Mouse (Mus musculus) small intestine, adult 2 months (tissue): ENCODE data around the gene Lcn11. TPM values are rescaled to one million over a fixed set of nuclear protein-coding genes. Genes with fewer than 3 reads are reported as not detected.

Source experiments
- H3K27ac ChIP-seq: fragments of 200-500 bp; 2 replicates; pipeline ENCODE4 v1.5.1; 2012; ENCODE audit warnings: low read depth, low read length, control low read depth, inconsistent platforms; ENCODE audit not compliant: insufficient read depth
- H3K27me3 ChIP-seq: fragments of 200-500 bp; 2 replicates; pipeline ENCODE4 v1.6.1; 2012; ENCODE audit warnings: mild to moderate bottlenecking, moderate library complexity, low read length, inconsistent platforms; ENCODE audit not compliant: control insufficient read depth, insufficient read depth
- H3K36me3 ChIP-seq: fragments of 200-500 bp; 2 replicates; pipeline ENCODE4 v1.6.1; 2012; ENCODE audit warnings: mild to moderate bottlenecking, low read length, control low read depth, inconsistent platforms; ENCODE audit not compliant: control insufficient read depth, insufficient read depth
- H3K4me1 ChIP-seq: fragments of 200-500 bp; 2 replicates; pipeline ENCODE4 v1.6.1; 2012; ENCODE audit warnings: low read length, inconsistent platforms, mixed read lengths; ENCODE audit not compliant: control insufficient read depth, insufficient read depth, insufficient read length
- H3K4me3 ChIP-seq: fragments of 200-500 bp; 2 replicates; pipeline ENCODE4 v1.5.1; 2012; ENCODE audit warnings: low read depth, mild to moderate bottlenecking, control low read depth, inconsistent platforms, low read length, moderate library complexity
- CTCF ChIP-seq: fragments of 200-500 bp; IDR thresholded peaks from 2 replicates; pipeline ENCODE4 v1.5.1; 2012; ENCODE audit warnings: low read depth, mild to moderate bottlenecking, control low read depth, inconsistent platforms, low read length, moderate library complexity, mixed read lengths; ENCODE audit not compliant: insufficient replicate concordance, insufficient read length; ENCODE audit errors: extremely low read depth
- POLR2A ChIP-seq: fragments of 200-500 bp; IDR thresholded peaks from 2 replicates; pipeline ENCODE4 v1.6.1; 2012; ENCODE audit warnings: low read depth, mild to moderate bottlenecking, control low read depth, inconsistent platforms, low read length, moderate library complexity
- WGBS: fragments of 180-500 bp; shearing (Covaris S2); methylation state at CpG from one replicate; pipeline ENCODE4 v1.1.7; 2018; 5-methylcytosine and 5-hydroxymethylcytosine counted together
- polyA plus RNA-seq: library from polyadenylated mRNA; depleted of rRNA; stranded (reverse); fragments of >200 nt; gene quantifications from 2 replicates; pipeline ENCODE4 v1.2.3, GENCODE M21; 2012

The Lcn11 gene
- polyA plus RNA-seq, 1 experiment, result not detected

DNA sequence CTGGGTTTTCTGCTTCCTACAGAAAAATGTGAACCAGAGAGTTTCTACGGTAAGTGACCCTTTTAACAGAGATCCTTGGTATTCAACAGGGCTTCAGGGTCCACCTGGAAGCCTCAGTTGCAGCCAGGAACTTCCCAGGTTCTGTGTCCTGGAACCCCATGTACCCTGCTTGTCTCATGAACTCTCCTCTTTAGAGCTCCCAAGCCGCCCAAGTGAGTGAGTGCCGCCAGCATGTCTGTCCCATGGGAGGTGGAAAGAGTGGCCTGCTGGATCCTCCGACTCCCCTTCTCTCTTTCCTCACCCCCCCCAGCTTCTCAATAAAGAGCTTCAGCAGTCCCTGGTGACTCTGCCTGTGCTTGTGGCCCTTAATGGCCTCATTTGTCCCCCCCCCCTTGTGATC lies 9.1 kb upstream of the Lcn11 start:
- Histone ChIP-seq H3K4me3 (no peak overlapping the region), H3K27me3 (no peaks in the 10 kb centered on the region), H3K4me1 (no peaks in the 10 kb centered on the region), H3K36me3 (no peaks in the 10 kb centered on the region), H3K27ac (no peak overlapping the region)
- no peak for TF ChIP-seq POLR2A
- no peak for TF ChIP-seq CTCF
- WGBS, result 81% methylated on average over 4 of the region's 4 CpGs

GRCm38 (mm10) chr2:25773507-25773906 lies 3.3 kb upstream of the Lcn11 start:
- Histone ChIP-seq H3K36me3 (no peaks in the 10 kb centered on the region), H3K4me1 (no peaks in the 10 kb centered on the region), H3K4me3 (no peak overlapping the region), H3K27ac (no peak overlapping the region), H3K27me3 (no peaks in the 10 kb centered on the region)
- WGBS, result 89% methylated on average over 2 of the region's 2 CpGs
- no peak for TF ChIP-seq CTCF
- no peak for TF ChIP-seq POLR2A

DNA sequence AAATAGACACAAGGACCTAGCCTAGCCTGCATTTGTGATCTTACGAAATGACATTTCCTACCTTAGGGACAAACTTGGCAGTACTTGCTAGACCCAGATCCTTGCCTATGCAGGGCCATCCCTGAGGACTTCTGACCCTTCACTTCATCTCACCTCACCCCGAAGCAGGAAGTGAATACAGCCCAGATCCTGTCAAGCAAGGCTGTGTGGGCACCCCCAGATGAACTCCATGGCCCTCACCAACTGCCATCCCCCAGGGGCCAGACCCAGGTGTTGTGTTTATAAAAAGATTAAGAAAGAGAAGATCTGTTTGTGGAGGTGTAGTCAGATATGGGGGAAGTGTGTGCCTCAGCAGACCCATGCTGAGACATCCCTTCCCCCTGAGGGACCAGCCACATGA lies 2.2 kb upstream of the Lcn11 start:
- Histone ChIP-seq H3K27ac (no peak overlapping the region), H3K36me3 (no peaks in the 10 kb centered on the region), H3K27me3 (no peaks in the 10 kb centered on the region), H3K4me1 (no peaks in the 10 kb centered on the region), H3K4me3 (no peak overlapping the region)
- WGBS, result 57% methylated on average over 2 of the region's 2 CpGs
- no peak for TF ChIP-seq POLR2A
- TF ChIP-seq CTCF, result no peak

DNA sequence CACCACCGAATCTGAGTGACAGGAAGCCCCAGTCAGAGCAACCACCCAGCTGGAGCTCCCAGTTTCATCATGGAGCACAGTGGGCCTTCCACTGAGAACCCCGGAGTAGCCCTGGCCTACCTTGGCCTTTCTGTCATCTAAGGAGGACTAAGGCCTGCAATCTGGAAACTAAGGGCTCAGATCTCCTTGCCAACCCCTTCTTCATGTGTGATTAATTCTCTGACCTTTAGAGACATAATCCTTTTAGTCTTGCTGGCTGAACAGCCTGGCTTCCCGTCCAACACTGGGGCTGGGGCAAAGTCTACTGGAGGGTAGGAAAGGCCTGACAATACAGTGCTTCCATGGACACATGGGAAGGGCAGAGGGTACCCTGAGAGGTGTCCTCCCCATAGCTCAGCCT lies 826 bp upstream of the Lcn11 start:
- H3K27me3 ChIP-seq, result no peaks in the 10 kb centered on the region
- TF ChIP-seq POLR2A, result no peak
- TF ChIP-seq CTCF, result no peak
- H3K4me1 ChIP-seq, result no peaks in the 10 kb centered on the region
- no peak overlapping the region for H3K27ac ChIP-seq
- H3K36me3 ChIP-seq, result no peaks in the 10 kb centered on the region
- H3K4me3 ChIP-seq, result no peak overlapping the region
- 61% methylated on average over 3 of the region's 3 CpGs for WGBS

GRCm38 (mm10) chr2:25779076-25779475 lies 2.3 kb downstream of the Lcn11 start:
- TF ChIP-seq CTCF, result no peak
- no peak for TF ChIP-seq POLR2A
- no peaks in the 10 kb centered on the region for H3K27me3 ChIP-seq
- H3K27ac ChIP-seq, result no peak overlapping the region
- H3K36me3 ChIP-seq, result no peaks in the 10 kb centered on the region
- 82% methylated on average over 9 of the region's 9 CpGs for WGBS
- H3K4me1 ChIP-seq, result no peaks in the 10 kb centered on the region
- no peak overlapping the region for H3K4me3 ChIP-seq

GRCm38 (mm10) chr2:25780921-25781320 lies 4.1 kb downstream of the Lcn11 start:
- no peak overlapping the region for H3K4me3 ChIP-seq
- no peaks in the 10 kb centered on the region for H3K27me3 ChIP-seq
- no peak overlapping the region for H3K27ac ChIP-seq
- TF ChIP-seq CTCF, result no peak
- no peak for TF ChIP-seq POLR2A
- H3K4me1 ChIP-seq, result no peaks in the 10 kb centered on the region
- WGBS, result 30% methylated on average over 4 of the region's 4 CpGs
- no peaks in the 10 kb centered on the region for H3K36me3 ChIP-seq

DNA sequence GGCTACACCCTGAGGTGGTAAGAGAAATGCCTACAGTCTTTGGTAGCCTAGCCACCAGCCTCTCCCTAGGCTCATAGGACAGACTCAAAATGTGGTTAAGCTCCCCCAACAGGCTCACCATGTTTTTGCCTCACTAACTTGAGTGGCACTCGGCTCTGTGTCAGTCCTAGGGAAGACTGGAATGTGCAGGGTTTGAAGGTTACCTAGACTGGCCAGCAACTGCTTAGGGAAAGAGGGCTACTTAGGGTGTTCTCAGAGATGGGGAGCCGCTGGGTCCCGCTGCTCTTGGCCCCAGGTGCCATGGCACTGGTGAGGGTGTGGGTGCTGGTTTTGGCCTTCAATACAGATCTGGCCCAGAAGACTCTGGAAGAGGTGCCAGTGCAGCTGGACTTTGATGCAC lies 5.1 kb downstream of the Lcn11 start, which contains the start of gene Gm13539:
TSS of gene Gm13539 (plus strand) at position 301 of the 400 bp plus-strand sequence.
- TF ChIP-seq CTCF (no peak), POLR2A (no peak)
- H3K4me1 ChIP-seq, result no peaks in the 10 kb centered on the region
- WGBS, result 79% methylated on average over 3 of the region's 3 CpGs
- no peaks in the 10 kb centered on the region for H3K36me3 ChIP-seq
- H3K4me3 ChIP-seq, result no peak within 1 kb of the TSS
- no peak within 1 kb of the TSS for H3K27ac ChIP-seq
- no peaks in the 10 kb centered on the region for H3K27me3 ChIP-seq

DNA sequence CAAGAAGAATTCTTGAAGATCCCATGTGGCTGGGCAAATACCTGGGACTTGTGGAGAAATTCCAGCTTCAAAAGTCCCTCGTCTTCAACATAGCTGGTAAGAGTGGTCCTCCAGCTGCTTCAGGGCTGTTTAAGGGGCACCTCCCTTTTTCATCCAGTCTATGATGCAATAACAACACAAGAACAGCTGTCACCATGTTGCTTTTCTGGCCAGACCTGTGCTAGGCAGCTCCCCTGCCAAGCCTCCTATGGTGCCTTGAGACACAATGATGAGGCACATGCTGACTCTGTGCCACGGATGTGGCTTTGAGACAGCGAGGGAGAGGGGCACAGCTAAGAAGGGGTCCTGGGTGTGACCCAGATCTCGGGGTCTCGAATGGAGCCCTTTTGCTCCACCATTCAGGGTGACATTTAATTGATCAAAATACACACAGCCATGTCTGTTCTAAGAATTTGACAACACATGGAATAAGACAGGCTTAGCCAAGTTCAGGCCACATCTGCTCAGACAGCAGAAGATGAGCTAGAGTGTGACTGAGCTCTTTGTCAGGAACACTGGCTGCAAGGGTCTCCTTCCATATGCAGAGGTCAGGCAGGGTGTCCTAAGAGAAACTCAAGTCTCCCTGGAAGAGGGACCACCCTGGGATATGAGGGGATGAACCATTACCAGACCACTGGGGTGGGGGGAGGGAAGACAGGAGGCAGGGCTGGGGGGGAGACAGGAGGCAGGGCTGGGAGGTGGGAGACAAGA lies 8.9 kb downstream of the Lcn11 start:
- TF ChIP-seq CTCF (no peak), POLR2A (no peak)
- H3K4me3 ChIP-seq, result no peak overlapping the region
- no peaks in the 10 kb centered on the region for H3K27me3 ChIP-seq
- no peaks in the 10 kb centered on the region for H3K36me3 ChIP-seq
- no peaks in the 10 kb centered on the region for H3K4me1 ChIP-seq
- WGBS, result 65% methylated on average over 5 of the region's 5 CpGs
- no peak overlapping the region for H3K27ac ChIP-seq
